Mouse (Mus musculus) embryo, embryonic 10.5 days (tissue): ENCODE measurements at regions not wholly inside any gene's neighbourhood (a gene's known extent, or its start where the extent isn't known, plus 50 kb on each side); places are given as distances from the start of the nearest gene placed in this dataset.
A peak's percentile ranks its signal among the peaks of the same experiment; 100 is the strongest.

Experiments used
- DNase-seq: peaks from one replicate; pipeline ENCODE4 v3.0.0-alpha.2; 2015; ENCODE audit warnings: low spot score

DNA sequence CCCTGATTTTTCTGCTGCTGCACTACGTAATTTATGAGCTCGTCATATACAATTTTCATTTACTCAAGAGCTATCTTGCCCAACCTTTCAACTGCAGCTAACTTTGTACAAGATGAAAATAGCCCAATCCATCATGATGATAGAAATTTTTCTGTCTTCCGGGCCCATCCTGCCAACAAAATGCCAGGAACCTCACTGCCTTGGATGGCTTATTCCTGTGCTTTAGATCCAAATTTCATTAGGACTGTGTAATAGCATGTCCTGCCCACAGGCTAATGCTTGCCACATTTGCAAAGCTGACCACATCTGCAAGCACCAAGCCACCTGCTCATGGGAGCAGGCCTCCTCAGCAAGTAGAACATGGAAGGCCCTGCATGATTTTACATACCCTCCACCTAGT, 105.7 kb upstream of the Rgma start:
- DNase-seq = no peak

DNA sequence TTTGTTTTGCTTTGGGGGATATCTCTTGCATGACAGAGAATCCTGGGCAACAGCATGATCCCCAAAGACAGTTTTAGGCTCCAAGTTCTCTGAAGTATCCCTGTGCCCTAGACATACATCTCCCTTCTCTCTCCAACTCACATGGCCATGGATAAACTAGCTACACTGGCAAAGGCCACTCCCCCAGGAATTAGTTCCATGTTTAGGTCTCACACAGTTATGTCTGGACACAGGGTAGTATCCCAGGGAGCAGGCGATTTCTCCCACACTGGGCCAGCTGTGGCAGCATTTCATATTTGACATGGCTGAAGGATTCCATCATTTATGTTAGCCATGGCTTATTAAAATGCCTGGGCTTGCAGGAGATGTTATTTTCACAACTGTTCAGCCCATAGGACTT, 102.5 kb upstream of the Rgma start:
- DNase-seq = no peak

DNA sequence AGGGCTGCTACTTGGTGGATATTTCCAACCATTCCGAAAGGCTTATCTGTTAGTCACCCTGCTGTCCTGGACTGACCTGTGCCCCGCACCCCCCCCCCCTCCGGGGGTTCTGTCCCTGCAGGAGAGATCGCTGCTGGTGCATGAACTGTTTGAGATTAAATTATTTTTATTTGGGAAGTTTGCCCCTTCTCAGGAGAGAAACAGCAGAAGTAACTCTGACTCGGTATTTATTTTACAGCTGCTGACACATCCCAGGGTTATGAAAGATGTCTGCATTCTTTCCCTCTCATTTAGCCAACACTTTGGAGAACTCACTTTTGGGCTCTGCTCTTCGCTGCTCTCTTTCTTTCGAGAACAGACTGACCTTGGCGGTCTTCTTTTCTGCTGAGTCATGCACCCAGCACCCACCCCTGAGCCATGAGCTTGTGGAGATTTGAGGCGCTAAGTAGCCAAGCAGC, 99.5 kb upstream of the Rgma start:
- DNase-seq = peak; percentile 10

DNA sequence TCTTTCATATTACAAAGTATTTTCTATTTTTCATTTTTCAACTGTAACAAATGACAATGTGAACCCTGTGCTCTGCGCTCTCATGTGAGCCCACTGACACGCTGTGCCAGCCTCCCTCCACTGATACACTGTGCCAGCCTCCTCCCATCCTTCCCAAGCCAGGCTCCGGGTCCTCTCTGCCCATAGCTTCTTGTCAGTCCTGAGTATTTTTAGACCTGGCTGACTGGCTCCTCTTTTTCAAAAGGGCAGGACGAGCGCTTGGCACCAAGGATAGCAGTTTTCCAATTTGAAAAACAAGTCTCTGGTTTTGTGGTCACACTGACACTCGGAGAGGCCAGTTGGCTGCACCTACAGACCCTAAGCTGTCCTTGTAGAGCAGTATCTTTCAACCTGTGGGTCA, 96.7 kb upstream of the Rgma start:
- DNase-seq = no peak

DNA sequence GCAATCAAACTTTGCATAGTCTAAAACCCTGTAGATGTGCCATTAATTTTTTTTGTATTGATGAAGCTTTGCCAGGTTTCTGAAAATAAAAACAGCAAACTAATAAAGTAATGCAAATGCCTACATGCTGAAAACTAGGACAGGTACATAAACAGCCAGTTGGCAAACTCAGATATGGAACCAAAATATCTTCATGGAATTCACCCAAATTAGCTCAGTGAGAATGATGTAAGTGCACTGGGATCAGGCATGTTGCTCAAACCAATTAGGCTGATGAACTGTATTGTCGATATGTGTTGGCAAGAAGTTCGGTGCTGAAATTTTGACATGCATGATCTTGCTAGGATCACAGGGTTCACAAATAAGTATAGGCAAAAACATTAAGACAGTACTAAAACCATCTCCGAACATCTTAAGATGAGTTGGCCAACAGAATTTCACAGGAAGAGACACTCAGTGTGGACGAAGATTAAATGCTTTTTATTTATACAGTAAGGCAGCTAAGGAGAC, 95.3 kb upstream of the Rgma start:
- DNase-seq = no peak

DNA sequence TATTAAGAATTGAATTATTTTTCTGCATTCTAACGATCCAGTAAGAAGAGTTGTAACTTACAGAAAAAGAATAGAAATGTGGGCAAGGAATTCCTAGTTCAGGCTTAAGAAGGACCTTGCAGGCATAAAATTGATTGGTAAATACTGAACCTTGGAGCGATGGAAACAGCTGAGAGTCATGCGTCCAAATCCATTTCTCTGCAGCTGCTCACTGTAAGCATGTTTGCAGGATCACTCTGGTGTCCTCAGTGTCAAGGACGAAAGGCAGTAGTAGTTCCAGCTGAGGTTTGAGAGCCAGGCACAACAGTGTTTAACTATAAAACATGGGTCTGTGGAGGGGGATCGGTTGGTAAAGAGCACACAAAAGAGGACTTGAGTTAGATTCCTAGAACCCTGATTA, 89.1 kb upstream of the Rgma start:
- no peak for DNase-seq

DNA sequence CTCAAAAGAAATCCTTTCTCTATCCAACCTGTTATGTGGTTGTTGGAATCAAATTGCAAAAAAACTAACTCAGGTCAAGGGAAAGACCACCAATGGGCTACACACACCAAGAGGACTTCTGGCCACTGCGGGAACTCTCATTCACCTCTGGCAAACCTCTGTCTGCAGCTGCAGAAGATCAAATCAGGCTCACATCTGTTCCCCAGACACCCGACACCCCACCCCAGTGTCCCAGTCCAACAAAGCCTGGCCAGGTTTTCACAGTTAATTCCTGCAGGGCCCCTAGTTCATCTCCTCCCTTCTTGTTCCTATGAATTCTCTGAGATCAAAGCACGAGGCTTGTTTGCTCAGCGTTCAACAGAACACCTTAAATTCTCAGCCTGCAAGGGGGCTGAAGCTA, 82.0 kb upstream of the Rgma start:
- DNase-seq = peak; percentile 25

DNA sequence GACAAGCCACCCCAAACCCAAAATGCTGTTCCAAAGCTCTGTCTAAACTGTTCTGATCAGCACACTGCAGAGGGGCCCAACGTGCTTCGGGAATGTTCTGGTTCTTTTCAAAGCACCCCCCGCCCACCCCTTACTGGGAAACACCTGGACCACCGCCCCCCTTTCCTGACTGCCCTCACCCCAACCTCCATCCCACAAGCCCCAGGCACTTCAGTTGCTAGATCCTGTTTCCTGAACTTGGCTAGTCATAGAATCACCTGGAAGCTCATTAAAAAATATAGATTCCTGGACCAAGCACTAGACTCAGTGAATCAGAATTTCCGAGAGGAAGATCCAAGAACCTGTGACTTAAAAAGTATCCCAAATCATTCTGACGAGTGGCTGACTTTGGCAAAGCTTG, 80.9 kb upstream of the Rgma start:
- DNase-seq = no peak

DNA sequence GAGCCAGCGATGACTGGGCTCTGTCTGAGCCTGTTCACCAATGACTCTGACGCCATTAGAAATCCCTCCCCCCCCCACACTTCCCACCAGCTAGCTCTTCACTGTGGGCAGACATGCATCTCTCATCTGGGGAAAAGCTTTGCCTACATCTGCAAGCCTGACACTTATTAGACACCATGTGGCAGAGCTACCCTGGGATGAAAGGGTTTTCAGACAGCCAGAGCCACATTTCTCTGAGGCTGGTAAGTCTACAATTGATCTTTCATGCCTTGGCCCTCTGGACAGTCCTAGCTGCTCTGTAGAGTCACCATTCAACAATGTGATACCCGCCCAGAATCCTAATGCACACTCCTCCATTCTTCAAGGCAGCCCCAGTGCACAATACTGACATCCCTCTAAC, 72.8 kb upstream of the Rgma start:
- peak; percentile 53 for DNase-seq

DNA sequence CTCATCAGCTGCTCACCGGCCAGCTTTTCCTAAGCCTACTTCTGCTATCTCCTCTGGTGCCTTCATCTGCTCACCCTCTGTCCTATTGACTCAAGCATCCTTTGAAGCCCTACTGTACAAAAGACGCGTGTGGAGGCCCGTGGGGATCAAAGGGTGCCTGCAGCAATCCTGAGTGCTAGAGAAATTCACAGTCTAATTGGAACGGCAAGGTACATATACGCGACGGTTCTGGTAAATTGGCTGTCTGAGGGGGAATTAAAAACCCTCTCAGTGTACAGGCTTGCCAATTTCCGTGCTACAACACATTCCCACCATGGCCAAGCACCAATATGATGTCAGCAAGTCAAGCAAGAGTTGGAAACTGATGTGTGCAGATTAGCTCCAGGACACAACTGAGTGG, 71.5 kb upstream of the Rgma start:
- DNase-seq = no peak

DNA sequence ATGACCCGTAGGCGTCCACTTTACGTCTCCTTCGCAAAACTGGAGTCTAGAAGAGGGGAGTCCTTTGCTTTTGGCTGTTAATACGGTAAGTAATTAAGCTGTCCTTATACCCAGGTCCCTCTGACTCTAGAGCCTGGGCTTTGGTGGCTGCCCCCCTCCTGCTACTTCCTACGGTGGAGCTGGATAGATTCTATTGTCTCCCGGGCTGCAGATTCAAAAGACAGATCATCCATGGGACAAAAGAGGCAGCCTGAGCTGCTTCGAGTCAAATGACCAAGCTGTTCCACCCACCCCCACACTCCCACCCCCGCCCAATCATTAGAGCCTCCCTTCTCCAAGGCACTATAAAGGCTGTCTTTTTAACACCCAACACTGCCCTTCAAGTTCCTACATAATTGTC, 70.5 kb upstream of the Rgma start:
- peak; percentile 71 for DNase-seq

DNA sequence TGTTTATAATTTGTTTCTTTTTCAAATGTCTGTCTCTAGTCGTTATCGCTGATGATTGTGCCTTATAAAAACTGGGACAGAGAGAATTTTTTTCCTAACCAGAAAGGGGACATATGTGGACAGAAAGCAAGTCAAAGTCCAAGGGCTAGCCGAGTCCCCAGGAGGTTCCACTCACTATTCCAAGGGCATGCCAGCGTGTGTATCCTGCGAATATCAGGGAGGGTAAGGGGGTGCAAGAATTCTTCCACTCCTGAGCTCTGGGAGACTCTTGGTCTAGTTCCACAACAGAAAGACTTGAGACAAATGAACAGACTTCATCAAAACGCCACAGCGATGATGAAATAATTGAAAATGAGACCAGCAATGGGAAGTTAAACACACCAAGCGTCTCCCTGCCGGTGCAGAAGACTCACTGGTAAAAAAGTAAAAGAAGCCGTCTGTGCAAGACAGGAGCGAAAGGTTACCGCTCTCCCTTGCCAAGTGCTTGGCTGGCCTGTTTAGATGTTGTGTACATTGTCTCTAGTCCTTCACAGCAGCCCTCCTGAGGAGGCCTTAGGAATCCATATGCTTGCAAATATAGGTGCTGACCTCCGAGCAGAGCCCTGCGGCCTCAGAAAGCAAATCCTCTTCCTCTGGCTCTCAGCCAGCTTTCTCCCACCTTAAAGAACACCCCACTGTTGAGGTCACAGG, 69.9 kb upstream of the Rgma start:
- no peak for DNase-seq

DNA sequence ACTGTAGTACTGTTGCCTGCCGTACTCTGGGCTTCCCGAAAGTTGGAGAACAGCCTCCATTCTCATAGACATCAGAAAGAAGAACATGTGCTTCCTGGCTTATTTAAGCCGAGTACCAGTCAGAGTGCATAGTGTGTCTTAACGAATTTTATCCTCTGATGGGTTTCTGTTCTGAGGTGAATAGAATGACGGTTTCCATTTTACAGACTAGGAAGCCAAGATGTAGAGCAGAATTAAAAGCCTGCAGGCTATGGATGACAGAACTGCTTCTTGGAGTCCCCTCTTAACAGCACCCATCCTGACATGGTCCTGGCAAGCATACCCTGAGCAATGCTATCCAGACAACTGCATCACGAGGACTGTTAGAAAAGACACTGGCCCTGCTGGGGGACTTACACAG, 69.0 kb upstream of the Rgma start:
- DNase-seq = no peak

DNA sequence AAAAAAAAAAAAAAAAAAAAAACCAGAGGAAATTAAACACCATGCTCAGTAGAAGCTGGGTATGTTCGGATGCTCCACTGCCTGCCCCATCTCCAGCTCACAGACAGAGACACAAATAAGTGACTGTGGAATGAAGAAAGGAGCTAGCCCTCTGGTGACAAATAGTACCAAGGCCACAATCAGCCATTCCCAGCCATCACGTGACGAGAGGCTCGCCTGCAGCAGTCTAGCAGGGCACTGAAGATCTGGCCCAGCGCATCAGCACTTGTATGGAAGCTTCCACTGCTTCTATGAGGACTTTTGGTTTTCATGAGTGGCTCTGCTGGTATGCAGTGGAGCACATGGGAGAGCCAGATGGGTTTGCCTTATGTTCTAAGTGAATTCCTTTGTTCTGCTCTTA, 68.6 kb upstream of the Rgma start:
- DNase-seq = no peak

DNA sequence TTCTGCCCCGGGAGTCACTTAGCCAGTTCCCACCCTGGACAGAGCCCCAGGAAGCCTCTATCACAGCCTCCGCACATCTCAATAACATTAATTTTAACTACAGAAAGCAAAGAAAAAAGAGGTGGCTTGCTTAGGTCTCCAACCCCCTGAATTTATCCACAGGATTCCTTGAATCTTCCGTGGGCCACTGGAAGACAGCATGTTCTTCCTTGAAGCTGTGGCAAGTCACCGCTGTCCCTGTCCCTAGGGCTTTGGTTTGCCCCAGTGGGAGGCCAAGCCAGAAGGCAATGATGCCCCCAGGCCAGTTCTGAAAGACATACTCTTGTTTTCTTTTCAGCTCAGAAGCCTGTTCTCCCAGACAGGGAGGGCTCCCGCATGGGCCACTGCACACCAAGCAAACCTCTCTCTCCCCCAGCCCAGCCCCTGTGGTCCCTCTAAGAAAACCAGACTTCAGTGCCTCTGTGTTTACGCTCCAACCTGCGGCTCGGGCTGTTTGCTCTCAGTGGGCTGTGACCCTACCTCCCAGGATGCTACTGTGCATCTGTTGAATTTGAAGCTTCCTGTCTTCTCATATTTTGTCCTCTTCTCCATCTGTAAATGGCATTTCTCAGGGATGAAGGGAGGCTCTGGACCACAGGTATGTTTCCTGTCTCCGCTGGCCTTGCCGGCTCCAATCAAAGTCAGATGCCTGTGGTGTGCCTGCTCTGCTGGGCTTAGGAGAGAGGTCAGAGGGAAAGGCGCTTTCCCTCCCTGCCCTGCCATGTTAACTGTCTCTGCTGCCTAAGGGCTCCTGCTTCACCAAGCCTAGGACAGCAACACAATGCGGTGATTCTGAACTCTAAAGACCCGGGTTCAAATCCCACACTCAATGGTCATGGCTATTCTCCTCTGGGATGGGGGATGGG, 67.5 kb upstream of the Rgma start:
- peak; percentile 60 for DNase-seq

DNA sequence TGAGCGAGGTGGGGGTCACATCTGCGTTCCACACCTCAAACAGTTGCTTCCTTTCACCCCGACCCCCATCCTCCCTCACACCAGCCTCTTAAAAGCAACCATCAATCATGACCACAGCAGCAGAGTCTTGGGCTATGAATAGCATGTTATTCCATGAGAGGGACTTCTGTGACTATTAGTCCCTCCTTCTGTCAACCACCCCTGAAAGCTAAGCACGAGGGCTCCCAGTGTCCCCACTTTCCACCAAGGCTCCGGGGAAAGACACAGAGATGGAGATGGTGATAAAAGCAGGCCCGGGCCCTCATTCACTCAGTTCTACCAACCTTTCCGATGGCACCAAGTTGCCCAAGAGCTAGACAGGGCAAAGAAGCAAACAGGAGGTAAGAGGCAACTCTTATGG, 66.3 kb upstream of the Rgma start:
- DNase-seq = no peak

DNA sequence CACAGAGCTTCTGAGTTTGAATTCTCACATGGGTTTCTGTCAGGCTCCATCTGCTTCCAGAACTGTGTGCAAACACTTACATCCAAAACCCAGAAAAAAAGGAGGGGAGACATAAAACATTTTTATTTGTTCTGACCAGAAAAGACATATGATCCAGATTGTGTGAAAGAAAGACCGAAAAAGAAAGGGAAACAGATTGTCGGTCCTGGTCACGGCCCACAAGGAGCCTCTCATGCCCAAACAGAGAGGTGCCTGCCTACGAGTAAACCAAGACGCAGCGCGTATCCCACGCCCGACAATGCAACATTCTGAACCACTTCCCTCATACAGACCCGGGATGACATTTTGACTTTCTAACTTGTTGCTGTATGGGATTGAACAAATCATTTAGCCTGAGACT, 65.3 kb upstream of the Rgma start:
- no peak for DNase-seq

DNA sequence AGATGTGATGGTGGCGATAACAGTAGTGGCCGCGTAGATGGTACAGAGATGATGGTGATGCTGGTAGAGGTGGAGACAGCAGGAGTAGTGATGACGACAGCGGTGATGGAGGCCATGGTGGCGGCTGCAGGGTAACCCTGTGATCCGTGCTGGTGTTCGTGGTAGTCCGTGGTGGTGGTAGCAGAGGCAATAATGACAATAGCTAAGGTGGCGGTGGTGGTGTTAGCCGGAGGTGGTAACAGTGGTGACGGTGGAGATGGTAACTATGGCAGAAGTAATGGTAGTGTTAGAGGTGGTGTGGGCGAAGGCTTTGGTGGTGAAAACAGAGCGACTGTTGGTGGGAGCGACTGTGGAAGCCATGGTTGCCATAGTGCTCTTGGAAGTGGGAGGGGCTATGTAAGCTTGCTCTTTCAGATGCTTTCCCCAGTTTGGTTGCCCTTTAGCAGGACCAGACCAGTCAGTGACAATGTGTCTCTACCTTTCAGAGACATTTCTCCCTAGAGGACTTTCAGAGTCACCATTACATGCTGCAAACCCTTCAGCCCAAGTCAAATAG, 64.7 kb upstream of the Rgma start:
- no peak for DNase-seq

DNA sequence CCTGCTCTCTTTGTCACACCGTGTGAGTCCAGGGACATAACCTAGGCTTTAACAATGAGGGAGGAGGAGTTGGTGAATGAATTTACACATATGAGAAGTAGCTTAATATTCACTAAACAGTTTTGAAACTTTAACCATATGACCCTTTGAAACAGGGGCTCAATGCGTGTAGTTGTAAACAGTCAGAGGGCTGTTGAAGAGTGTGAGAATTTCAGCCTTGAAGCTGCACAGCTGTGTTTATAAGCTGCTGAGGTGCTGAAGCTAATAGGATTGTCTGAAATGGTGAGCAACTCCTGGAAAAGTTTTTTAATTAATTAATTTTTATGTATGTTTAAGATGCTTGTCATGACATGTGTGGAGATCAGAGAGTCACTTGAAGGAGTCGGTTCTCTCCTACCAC, 59.8 kb upstream of the Rgma start:
- no peak for DNase-seq

DNA sequence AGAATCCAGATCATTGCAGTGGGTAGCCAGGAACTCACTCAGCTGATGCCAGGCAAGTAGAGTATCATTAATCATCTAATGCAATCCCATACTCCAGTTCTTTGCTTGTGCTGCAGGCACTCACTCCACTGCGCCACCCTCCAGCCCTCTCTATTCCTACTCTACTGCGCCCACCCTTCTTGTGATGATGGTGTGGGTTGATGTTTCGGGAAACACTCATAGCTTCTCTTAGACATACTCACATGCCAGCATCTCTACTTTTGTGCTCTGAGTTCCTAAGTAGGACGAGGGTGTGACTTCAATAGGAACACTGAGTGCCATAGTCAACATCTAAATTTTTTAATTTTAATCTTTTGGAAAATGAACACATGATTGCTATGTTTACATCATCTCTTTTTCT, 57.7 kb upstream of the Rgma start:
- DNase-seq = no peak

DNA sequence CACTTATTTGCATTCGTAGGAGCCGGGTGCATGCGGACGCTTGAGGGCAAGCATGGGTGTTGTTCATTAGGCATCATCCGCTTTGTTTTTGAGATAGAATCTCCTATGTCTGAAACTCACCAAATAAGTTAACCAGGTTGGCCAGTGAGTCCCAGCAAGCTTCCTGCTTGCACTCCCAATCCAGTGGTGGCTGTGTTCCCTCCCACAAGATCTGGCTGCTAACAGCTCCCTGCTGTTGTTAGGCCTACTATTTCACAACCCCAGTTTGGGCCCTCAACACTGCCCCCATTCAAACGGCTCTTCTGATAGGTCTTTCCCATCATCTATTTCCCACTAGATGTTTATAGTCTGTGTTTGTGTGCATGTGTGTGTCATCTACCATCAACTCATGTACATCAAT, 56.3 kb upstream of the Rgma start:
- no peak for DNase-seq

DNA sequence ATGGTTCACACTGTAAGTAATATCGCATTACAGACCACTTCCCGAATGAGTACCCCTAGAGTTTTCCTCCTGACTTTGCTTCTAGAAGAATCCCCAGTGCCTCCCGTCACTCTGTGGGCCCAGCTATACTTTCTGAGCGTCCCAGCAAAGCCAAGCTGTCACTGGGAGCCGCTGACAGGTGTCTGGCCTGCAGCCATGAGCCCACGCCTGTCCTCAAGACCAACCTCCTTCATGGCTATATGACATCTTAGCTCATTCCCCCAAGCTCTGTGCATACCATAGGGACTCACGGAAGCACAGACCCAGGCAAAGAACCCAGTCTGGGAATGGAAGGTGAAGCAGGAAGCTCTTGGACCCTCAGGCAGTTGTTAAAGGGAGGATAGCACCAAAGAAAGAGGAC, 55.3 kb upstream of the Rgma start:
- no peak for DNase-seq

DNA sequence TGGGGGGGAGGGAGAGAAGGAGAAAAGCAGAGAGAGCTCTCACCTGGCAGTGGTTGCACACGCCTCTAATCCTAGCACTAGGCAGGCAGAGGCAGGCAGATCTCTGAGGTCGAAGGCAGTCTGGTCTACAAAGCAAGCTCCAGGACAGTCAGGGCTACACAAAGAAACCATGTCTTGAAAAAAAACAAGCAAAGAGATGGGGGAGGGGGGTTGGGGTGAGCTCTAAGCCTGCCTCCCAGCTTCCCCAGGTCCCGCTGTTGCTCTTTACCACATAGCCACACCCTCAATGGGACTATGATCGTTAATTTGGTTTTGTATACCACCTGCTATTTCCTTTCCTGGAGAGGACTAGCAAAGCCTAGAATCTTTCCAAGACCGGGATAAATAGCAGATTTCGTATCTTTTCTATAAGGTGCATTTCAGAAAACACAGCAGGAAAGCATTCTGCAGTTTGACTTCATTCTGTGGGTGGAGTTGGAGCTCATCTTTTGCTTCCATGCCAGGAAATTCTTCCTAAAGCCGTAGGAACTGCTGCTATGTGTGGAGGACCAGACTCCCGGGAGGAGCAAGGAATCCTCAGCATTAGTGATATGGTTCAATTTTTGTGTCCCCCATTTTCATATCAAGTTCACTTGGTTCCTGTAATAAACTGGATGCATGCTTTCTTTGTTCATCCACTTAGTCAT, 52.7 kb upstream of the Rgma start:
- DNase-seq = no peak
